Mouse (Mus musculus): ENCODE results near the gene Tlk2. TPM values are rescaled to one million over a fixed set of nuclear protein-coding genes. Genes with fewer than 3 reads are reported as not detected.

The Tlk2 gene
- total RNA-seq, 1 experiment from 2014 or later, result 145 TPM

Other genes with a start within 250 kb of the Tlk2 start
- not detected in 2 replicates for gene Efcab3, start 115.2 kb upstream of the Tlk2 start, total RNA-seq (2017)
- gene Mettl2, start 52.4 kb upstream of the Tlk2 start, total RNA-seq (2017), result 20.0 and 24.9 TPM in 2 replicates
- gene Gm10842, start 31.9 kb upstream of the Tlk2 start, total RNA-seq (2017), result not detected in 2 replicates
- 0.47 TPM in 1 of 2 replicates, not detected in the other for gene Mrc2, start 113.8 kb downstream of the Tlk2 start, total RNA-seq (2017)